Mouse (Mus musculus) bone marrow, adult 2 months (tissue): ENCODE data around the gene Pgghg.
"Not testable (repeated sequence)": the region's sequence is repeated elsewhere in the genome, so short reads cannot be mapped to it uniquely, and the experiment has no call there.

Experiments
- CTCF ChIP-seq: fragments of 200-500 bp; IDR thresholded peaks from 2 replicates; pipeline ENCODE4 v1.5.1; 2011; ENCODE audit warnings: low read length, control low read depth; ENCODE audit not compliant: control insufficient read depth, insufficient read depth
- POLR2A ChIP-seq: fragments of 200-500 bp; IDR thresholded peaks from 2 replicates; pipeline ENCODE4 v1.6.1; 2011; ENCODE audit warnings: low read depth, mild to moderate bottlenecking, control low read depth, low read length, borderline replicate concordance; ENCODE audit not compliant: control insufficient read depth

GRCm38 (mm10) chr7:140976720-140977119 lies 35.5 kb downstream of the Pgghg start:
- TF ChIP-seq POLR2A, CTCF: not testable (repeated sequence)
